Mouse (Mus musculus) CH12.LX (cell line): Measurements from ENCODE around the gene Nfatc2.

Experiments used
- BHLHE40 ChIP-seq: IDR thresholded peaks from 2 replicates; pipeline ENCODE4 v1.6.1; 2011; ENCODE audit warnings: mild to moderate bottlenecking, low read depth, low read length, improper control_type of control experiment
- CTCF ChIP-seq, 2 experiments: IDR thresholded peaks in 1 of 2; conservative IDR thresholded peaks in 1 of 2; 2 replicates each; pipeline ENCODE4 v1.5.1; 2011 to 2012; ENCODE audit warnings: low read depth in 2 of 2, low read length in 2 of 2, improper control_type of control experiment in 1 of 2, inconsistent platforms in 1 of 2, mild to moderate bottlenecking in 1 of 2, moderate library complexity in 1 of 2
- E2F4 ChIP-seq: IDR thresholded peaks from 2 replicates; pipeline ENCODE4 v1.6.1; 2011; ENCODE audit warnings: low read depth, low read length, improper control_type of control experiment; ENCODE audit not compliant: insufficient replicate concordance
- HCFC1 ChIP-seq: IDR thresholded peaks from 2 replicates; pipeline ENCODE4 v1.6.1; 2012; ENCODE audit warnings: low read depth, mild to moderate bottlenecking, inconsistent platforms, low read length, improper control_type of control experiment
- JUND ChIP-seq: conservative IDR thresholded peaks from 2 replicates; pipeline ENCODE4 v1.6.1; 2011; ENCODE audit warnings: low read depth, low read length, improper control_type of control experiment
- MAX ChIP-seq: IDR thresholded peaks from 2 replicates; pipeline ENCODE4 v1.6.1; 2011; ENCODE audit warnings: low read length, improper control_type of control experiment
- MXI1 ChIP-seq: IDR thresholded peaks from 2 replicates; pipeline ENCODE4 v1.6.1; 2011; ENCODE audit warnings: mild to moderate bottlenecking, low read depth, low read length, improper control_type of control experiment
- MYC ChIP-seq: IDR thresholded peaks from 2 replicates; pipeline ENCODE4 v1.6.1; 2011; ENCODE audit warnings: low read depth, mild to moderate bottlenecking, improper control_type of control experiment, low read length
- NRF1 ChIP-seq: IDR thresholded peaks from 2 replicates; pipeline ENCODE4 v1.6.1; 2014; ENCODE audit warnings: low read depth, mild to moderate bottlenecking, inconsistent platforms, low read length, improper control_type of control experiment, moderate library complexity
- POLR2A ChIP-seq: IDR thresholded peaks from 2 replicates; pipeline ENCODE4 v1.6.1; 2011; ENCODE audit warnings: low read depth, mild to moderate bottlenecking, improper control_type of control experiment, low read length
- SMC3 ChIP-seq: IDR thresholded peaks from 2 replicates; pipeline ENCODE4 v1.6.1; 2011; ENCODE audit warnings: low read depth, low read length, improper control_type of control experiment
- ZKSCAN1 ChIP-seq: IDR thresholded peaks from 2 replicates; pipeline ENCODE4 v1.6.1; 2012; ENCODE audit warnings: low read depth, inconsistent platforms, low read length, improper control_type of control experiment, borderline replicate concordance

DNA sequence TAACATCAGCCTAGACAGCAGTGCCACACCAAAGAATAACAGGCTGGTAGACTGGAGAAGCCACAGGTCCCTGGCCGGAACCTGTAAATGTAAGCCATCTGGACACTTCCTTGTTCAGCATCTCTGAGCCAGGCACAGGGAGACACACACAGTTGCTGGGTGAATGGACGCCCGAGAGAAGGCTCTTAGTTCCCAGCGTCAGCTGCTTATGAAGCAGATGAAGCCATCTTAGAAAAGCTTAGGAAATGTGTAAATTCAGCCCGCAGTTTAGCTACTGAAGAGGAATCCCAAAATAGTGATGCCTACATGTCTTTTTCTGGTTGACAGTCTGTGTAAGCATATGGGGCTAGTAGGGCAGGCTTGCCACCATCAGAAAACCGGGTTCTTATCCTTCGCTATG is 169.1 kb downstream of the Nfatc2 start:
- TF ChIP-seq CTCF (conservative IDR thresholded peaks at IDR 0.05 in 1 of 2, IDR thresholded peaks at IDR 0.05 in 1 of 2; ENCODE audit: low read depth in 2 of 2, low read length in 2 of 2) = no peak
- TF ChIP-seq HCFC1 = no peak
- TF ChIP-seq POLR2A = no peak
- TF ChIP-seq BHLHE40 = no peak
- TF ChIP-seq MAX = no peak
- no peak for TF ChIP-seq MXI1
- no peak for TF ChIP-seq SMC3
- TF ChIP-seq JUND = no peak
- TF ChIP-seq ZKSCAN1 = no peak
- TF ChIP-seq MYC = no peak
- TF ChIP-seq NRF1 = no peak
- TF ChIP-seq E2F4 = no peak
